Mouse (Mus musculus): ENCODE results near the gene Cfap43.

Gene Cfap43

DNA sequence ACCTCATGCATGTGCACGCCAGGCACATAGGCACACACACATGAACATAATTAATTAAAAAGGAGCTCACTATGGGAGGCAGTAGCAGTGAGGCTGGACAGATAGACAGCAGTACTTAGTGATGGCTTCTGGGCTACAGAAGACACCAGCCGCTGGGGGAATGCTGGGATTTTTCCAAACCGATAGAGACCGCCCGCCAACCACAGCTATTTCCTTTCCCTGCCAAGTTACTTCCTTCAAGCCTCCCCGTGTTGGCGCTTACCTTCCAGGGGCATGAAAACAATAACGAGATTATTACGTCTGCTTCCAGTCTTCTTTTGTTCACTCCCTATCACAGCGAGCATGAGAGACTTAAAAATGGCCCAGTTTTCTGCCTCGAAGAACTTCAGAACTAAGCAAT lies 222.0 kb downstream of the Cfap43 start:
- no peak for DNase-seq

DNA sequence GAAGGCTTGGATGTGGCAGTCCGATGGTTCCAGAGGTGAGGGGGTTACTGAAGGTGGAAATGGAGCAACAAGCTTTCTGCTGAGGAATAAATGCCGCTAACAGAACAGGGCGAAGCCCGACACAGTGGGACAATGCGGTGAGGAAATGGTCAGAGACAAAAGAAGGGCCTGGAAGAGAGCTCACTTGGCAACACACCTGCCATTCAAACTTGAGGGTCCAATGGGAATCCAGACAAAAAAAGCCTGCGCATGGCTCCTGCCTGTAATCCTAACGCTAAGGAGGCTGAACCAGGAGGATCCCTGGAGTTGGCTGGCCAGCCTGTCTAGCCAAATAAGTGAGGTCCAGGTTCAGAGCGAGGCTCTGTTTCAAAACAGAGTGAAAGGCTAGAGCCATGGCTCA lies 222.7 kb downstream of the Cfap43 start:
- no peak for DNase-seq

GRCm38 (mm10) chr19:47695725-47696124 lies 223.4 kb downstream of the Cfap43 start:
- no peak for DNase-seq

DNA sequence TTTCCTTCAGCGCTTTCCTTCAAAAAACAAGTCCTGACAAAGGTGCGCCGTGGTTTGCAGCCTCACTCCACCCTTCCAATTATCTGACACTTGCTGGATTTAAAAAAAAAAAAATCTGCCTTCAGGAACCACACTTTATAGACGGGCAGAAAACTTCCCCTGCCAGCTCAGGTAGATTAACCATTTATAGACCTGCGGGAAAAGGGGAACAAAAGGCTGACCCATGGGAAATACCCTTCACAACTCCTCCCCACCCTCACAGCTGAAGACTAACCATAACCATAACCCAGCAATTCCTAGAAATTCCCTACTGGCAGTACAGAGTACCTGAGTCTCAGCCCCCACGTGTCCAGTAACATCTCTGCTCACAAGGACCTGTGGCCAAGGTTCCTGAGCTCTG lies 227.1 kb downstream of the Cfap43 start, which contains the start of gene Col17a1:
Gene Col17a1 (minus strand): TSS at position 101 of the 400 bp plus-strand sequence.
- DNase-seq: no peak

- DNase-seq: no peak
These were observed 229.5 kb downstream of the Cfap43 start for GRCm38 (mm10) chr19:47689592-47689991.

Measured in lung, postnatal 14 days (tissue).